Mouse (Mus musculus): ENCODE results near the gene Fermt1.

- TF ChIP-seq CTCF (IDR thresholded peaks at IDR 0.05; ENCODE audit: extremely low read depth, insufficient read length, insufficient replicate concordance, low read depth, low read length) (no peak), POLR2A (IDR thresholded peaks at IDR 0.05; ENCODE audit: low read depth, low read length) (no peak)
Measured at GRCm38 (mm10) chr2:132898211-132898610, 47.5 kb downstream of the Fermt1 start.

All from small intestine, adult 2 months (tissue).